Mouse (Mus musculus): ENCODE data around the gene Cog6.

Gene Cog6

GRCm38 (mm10) chr3:52962391-52962790, 54.6 kb downstream of the Cog6 start:
- DNase-seq (ENCODE audit: low read depth, low spot score), result no peak

DNA sequence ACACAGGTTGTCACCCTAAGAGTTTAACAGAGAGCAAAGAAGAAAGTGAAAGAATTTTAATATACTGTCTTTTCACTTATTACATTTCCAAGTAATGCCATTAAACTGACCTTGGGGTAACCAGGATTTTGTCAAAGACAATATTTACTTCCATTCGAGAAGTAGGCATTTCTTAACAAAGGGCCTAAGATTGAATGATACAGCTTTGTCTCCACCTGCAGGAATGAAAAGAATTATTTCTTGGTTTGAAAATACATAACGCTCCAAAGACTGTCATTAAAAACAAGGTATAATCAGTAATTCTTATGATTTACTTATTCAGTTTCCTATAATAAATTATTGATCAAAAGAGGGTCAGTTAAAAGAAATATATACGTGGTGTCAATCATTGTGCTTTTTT, 55.4 kb downstream of the Cog6 start:
- DNase-seq (ENCODE audit: low read depth, low spot score), result no peak

DNA sequence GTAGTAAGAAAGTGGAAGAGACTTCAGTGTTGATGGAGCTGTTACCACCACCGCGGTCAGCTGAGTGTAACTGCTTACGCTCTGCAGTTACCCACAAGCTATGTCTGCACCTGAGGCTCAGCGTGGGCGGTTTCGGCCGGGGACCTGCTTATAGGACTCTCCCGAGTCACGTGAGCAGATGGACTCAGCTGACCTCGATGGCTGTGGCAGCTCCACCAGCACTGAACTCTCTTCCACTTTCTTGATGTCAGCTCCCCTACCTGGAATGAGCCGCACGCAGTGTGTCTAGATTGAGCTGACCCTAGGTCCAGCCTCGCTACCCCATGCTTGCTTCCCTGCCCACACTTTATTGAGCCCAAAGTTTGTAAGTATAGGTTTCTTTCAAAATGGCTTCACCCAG, 56.1 kb downstream of the Cog6 start:
- DNase-seq (ENCODE audit: low read depth, low spot score), result no peak

- DNase-seq (ENCODE audit: low read depth, low spot score), result no peak
Measured at GRCm38 (mm10) chr3:52958444-52959120, 58.5 kb downstream of the Cog6 start.

- DNase-seq (ENCODE audit: low read depth, low spot score), result no peak
Measured at GRCm38 (mm10) chr3:52957861-52958260, 59.2 kb downstream of the Cog6 start.

GRCm38 (mm10) chr3:52956236-52956635, 60.8 kb downstream of the Cog6 start:
- DNase-seq (ENCODE audit: low read depth, low spot score), result peak; percentile 85

- peak; percentile 75 for DNase-seq (ENCODE audit: low read depth, low spot score)
Measured at GRCm38 (mm10) chr3:52955481-52956019, 61.5 kb downstream of the Cog6 start.

- no peak for DNase-seq (ENCODE audit: low read depth, low spot score)
Measured at GRCm38 (mm10) chr3:52954656-52955055, 62.4 kb downstream of the Cog6 start.

DNA sequence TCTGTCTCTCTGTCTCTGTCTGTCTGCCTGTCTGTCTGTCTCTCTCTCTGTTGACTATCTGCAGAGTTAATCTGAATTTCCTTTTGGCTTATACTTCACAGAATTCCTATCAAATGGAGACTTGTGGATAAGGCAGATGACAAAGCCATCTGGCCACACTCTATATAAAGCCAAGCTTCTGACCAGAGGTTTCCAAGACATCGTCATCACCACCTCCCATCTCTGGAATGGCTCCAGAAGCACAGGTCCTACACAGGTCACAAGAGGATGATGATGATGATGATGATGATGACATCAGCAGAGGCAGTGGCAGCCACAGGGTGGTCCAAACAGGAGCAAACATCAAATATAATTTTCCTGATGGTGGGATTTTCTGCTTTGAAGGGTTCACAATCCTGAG, 63.2 kb downstream of the Cog6 start:
- no peak for DNase-seq (ENCODE audit: low read depth, low spot score)

DNA sequence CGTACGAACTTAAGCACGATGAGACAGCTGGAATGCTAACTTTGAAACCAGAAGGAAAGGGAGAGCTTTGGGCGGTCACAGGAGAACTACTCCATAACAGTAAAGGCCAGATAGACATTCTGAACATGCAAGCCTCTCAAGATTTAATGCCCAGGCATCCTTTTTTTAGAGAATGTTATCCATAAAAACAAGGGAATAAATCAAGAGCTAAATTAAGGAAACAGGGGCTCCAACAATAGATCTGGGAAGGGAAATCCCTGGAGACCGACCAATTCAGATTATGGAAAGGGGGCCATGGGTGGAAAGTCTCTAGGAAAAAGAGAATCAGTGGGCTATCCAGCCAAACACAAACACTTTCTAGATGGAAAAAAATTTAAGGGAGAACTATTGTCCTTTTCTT, 68.2 kb downstream of the Cog6 start:
- DNase-seq (ENCODE audit: low read depth, low spot score), result no peak

DNA sequence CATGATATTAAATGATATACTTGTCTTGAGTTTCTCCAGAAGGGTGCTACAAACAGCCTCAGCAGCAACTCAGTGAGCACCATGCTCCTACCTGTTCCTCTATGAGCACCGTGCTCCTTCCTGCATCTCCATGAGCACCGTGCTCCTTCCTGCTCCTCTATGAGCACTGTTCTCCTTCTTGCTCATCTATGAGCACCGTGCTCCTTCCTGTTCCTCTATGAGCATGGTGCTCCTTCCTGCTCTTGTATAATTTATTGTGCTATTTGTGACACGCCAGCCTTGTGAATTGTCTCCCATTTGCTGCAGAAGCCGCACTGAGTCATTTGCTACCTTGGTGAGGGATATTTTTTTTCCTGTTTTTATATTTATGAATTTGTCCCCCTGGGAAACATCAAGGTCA, 69.6 kb downstream of the Cog6 start:
- no peak for DNase-seq (ENCODE audit: low read depth, low spot score)

DNA sequence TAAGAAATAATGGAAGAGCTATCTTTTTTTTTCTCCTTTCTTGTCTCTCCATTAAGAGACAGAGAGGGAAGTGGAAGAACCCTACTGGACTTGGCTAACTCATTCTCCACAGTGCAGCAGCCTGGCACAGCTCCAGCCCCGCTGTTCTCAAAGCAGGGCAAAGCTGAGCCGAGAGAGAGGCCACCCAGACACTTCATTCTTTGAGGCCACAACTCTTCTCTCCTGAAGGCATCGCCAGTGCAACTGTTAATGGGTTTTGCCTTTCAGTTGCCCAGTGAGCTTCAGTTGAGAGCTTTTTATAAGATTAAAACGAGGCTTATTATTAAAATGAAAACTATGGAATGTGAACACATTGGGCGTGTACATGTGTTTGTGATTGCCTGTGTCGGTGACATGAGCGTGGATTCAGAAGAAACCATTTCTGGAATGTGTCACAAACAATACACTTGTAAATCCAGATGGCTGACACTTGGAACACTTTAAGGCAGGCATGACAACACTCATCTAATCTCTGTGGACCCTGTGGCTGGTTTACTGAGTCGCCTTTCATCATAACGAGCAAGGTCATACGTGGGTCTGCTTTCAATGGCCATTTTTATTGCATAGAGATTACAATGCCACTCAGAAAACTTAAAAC, 76.1 kb downstream of the Cog6 start:
- peak; percentile 7 for DNase-seq (ENCODE audit: low read depth, low spot score)

GRCm38 (mm10) chr3:52938398-52938797, 78.6 kb downstream of the Cog6 start:
- DNase-seq (ENCODE audit: low read depth, low spot score), result no peak

GRCm38 (mm10) chr3:52937739-52938306, 79.2 kb downstream of the Cog6 start:
- DNase-seq (ENCODE audit: low read depth, low spot score), result no peak

GRCm38 (mm10) chr3:52931956-52932355, 85.1 kb downstream of the Cog6 start:
- no peak for DNase-seq (ENCODE audit: low read depth, low spot score)

All from ZHBTc4 (cell line).